Mouse (Mus musculus): ENCODE results near the gene Ywhae.

Gene Ywhae

GRCm38 (mm10) chr11:75794602-75795320 is 62.1 kb downstream of the Ywhae start:
- no peak for DNase-seq (ENCODE audit: low spot score in 2 of 2)

- no peak for DNase-seq (ENCODE audit: low spot score in 2 of 2)
Measured at GRCm38 (mm10) chr11:75795321-75795636, 62.6 kb downstream of the Ywhae start.

- DNase-seq (ENCODE audit: low spot score in 2 of 2), result no peak
Measured at GRCm38 (mm10) chr11:75796029-75796445, 63.4 kb downstream of the Ywhae start, which contains the start of gene Doc2b. Gene Doc2b, minus strand, starts transcription at chr11:75796049.

GRCm38 (mm10) chr11:75796536-75797246 is 64.0 kb downstream of the Ywhae start:
- DNase-seq (ENCODE audit: low spot score in 2 of 2), result no peak

GRCm38 (mm10) chr11:75801369-75801768 is 68.7 kb downstream of the Ywhae start:
- DNase-seq (ENCODE audit: low spot score in 2 of 2), result no peak

- DNase-seq (ENCODE audit: low spot score in 2 of 2), result no peak
Measured at GRCm38 (mm10) chr11:75801771-75802550, 69.3 kb downstream of the Ywhae start.

- no peak for DNase-seq (ENCODE audit: low spot score in 2 of 2)
Measured at GRCm38 (mm10) chr11:75807486-75807885, 74.8 kb downstream of the Ywhae start.

GRCm38 (mm10) chr11:75810526-75810925 is 77.9 kb downstream of the Ywhae start:
- DNase-seq (ENCODE audit: low spot score in 2 of 2), result no peak

- no peak for DNase-seq (ENCODE audit: low spot score in 2 of 2)
Measured at GRCm38 (mm10) chr11:75811900-75812299, 79.2 kb downstream of the Ywhae start.

GRCm38 (mm10) chr11:75813085-75813484 is 80.4 kb downstream of the Ywhae start:
- no peak for DNase-seq (ENCODE audit: low spot score in 2 of 2)

Measured in natural killer cell, adult 2 months (primary cell).